Mouse (Mus musculus): Measurements from ENCODE around the gene Rs1. TPM values are rescaled to one million over a fixed set of nuclear protein-coding genes. Genes with fewer than 3 reads are reported as not detected.

The Rs1 gene
- polyA plus RNA-seq (2017; shearing (Covaris generic)): not detected

DNA sequence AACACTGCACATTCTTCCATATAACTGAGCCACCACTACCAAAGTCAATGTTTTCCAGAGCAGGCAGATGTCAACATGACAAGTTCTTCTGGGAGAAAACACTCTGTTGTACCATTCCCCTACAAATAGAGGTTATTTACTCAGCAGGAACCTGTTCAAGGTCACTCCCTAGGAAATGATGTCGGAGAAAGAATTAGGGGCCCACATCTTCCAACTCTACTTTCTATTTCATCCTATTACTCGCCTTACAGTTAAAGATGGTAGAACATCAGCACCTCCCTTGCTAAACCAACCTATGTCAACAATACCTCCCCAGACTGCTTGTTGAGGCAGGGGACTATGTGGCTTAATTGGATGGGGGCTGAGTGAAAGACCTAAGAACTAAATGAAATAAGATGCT is at the start of gene Rs1:
TSS of gene Rs1 (plus strand) at position 301 of the 400 bp plus-strand sequence.

DNA sequence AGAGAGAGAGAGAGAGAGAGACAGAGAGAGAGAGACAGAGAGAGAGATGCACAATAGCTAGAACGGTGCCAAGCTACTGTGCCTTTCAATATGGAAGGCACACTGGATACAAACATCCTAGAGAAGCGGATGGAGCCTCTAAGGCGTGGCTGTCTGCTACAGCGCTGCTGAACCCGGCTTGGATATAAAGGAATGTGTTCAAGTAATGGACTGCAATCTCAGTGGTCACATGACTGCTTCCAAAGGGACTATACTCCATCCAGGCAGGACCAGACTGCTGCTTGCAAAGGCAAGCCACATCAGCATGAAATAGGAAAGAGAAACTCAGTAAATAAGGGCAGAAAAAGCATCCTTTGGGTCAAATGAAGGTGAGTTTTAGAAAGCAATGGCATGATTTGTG is 32.2 kb upstream of the Rs1 start, which contains the start of gene Ppef1:
TSS of gene Ppef1 (minus strand) at position 116 of the 400 bp plus-strand sequence.

Other genes with a start within 250 kb of the Rs1 start
- not detected for gene Ppef1, start 32.2 kb upstream of the Rs1 start, polyA plus RNA-seq (2017; shearing (Covaris generic))
- gene Gja6, start 139.0 kb downstream of the Rs1 start, polyA plus RNA-seq (2017; shearing (Covaris generic)): 0.44 TPM
- 0.38 TPM for gene Cdkl5, start 226.7 kb downstream of the Rs1 start, polyA plus RNA-seq (2017; shearing (Covaris generic))

Data from effector memory CD4-positive, alpha-beta T cell, adult 7 months (primary cell).